ENCODE assay signal across 9 mouse cellular contexts in the genomic region with DNA sequence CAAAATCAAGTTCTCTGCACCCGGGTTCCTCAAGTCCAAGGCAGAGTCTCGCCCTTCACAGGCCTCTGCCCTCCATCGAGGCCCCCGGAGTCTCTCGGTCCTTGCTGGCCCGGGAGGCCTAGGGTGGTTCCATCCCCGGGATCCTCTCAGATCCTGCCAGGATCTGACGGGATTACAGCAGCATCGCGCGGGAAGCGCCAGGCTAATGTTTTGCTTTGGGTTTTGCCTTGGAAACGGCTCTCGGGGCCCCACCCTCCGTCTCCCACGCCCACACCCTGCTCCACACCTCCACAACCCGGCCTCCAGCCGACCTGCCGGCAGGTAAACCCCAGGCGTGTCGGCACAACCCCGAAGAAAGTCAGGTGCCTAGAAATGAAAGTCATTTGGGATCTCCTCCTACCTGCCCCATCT. TPM values are rescaled to one million over a fixed set of nuclear protein-coding genes. Genes with fewer than 3 reads are reported as not detected.
DNase-seq lines count a peak whose midpoint lies in the region; ATAC-seq and TF ChIP-seq lines count a peak whose summit lies in the region.
"Had no signal": no experiment of that assay in that cellular context is flagged by ENCODE, and none has a peak within 500 bp of the region (broad histone marks: within the 10 kb centered on the region; RNA-seq: fewer than 3 reads in every experiment).

No protein-coding gene starts in this region.

- under 1% methylated on average over 22 of the region's 22 CpGs for WGBS in intestine, embryonic 14.5 days
- 2% methylated on average over 22 of the region's 22 CpGs for WGBS in liver, postnatal 0 days (ENCODE audit: insufficient replicate concordance)
- WGBS in neural tube, embryonic 15.5 days = 1% methylated on average over 22 of the region's 22 CpGs

- TF ChIP-seq CTCF in C2C12 (IDR thresholded peaks at IDR 0.05; ENCODE audit: control insufficient read depth, insufficient read depth, insufficient read length) = no peak
- TF ChIP-seq CTCF in liver, postnatal 0 days (IDR thresholded peaks at IDR 0.05; ENCODE audit: low read depth) = no peak

- no peak overlapping the region for H3K4me3 ChIP-seq in C2C12 (ENCODE audit: insufficient read depth, poor library complexity, severe bottlenecking)
- peak overlapping the region; percentile 60 for H3K4me3 ChIP-seq in intestine, embryonic 14.5 days (ENCODE audit: low read depth, low read length)
- peak overlapping the region; percentile 73 for H3K4me3 ChIP-seq in liver, postnatal 0 days (ENCODE audit: low read depth, low read length)
- H3K4me3 ChIP-seq in neural tube, embryonic 15.5 days (replicated peaks) = peak overlapping the region; percentile 45; the same call in 1 of the 2 replicates

- no peaks in the 10 kb centered on the region for H3K9me3 ChIP-seq in intestine, embryonic 14.5 days (ENCODE audit: control insufficient read depth, low read length)
- H3K9me3 ChIP-seq in liver, postnatal 0 days (ENCODE audit: low read length) = no peaks in the 10 kb centered on the region
- H3K9me3 ChIP-seq in neural tube, embryonic 15.5 days (replicated peaks) = no peaks in the 10 kb centered on the region

- no peaks in the 10 kb centered on the region for H3K79me2 ChIP-seq in C2C12 (ENCODE audit: control insufficient read depth, insufficient read depth)

- H3K27me3 ChIP-seq in C2C12 (ENCODE audit: control insufficient read depth, insufficient read depth, insufficient read length) = peaks cover 32% of the 10 kb centered on the region
- H3K27me3 ChIP-seq in intestine, embryonic 14.5 days (replicated peaks; ENCODE audit: control insufficient read depth, insufficient read depth, low read length) = peaks cover 54% of the 10 kb centered on the region
- H3K27me3 ChIP-seq in liver, postnatal 0 days (ENCODE audit: insufficient read depth, low read length) = peaks cover 74% of the 10 kb centered on the region
- peaks cover 89% of the 10 kb centered on the region for H3K27me3 ChIP-seq in neural tube, embryonic 15.5 days (replicated peaks)

- TF ChIP-seq EP300 in liver, postnatal 0 days (IDR thresholded peaks at IDR 0.05; ENCODE audit: low read depth) = no peak

- H3K36me3 ChIP-seq in C2C12 (ENCODE audit: control insufficient read depth, insufficient read depth) = no peaks in the 10 kb centered on the region
- no peaks in the 10 kb centered on the region for H3K36me3 ChIP-seq in intestine, embryonic 14.5 days (ENCODE audit: control insufficient read depth, insufficient read depth, low read length)
- no peaks in the 10 kb centered on the region for H3K36me3 ChIP-seq in liver, postnatal 0 days (replicated peaks; ENCODE audit: insufficient read depth, low read length)
- no peaks in the 10 kb centered on the region for H3K36me3 ChIP-seq in neural tube, embryonic 15.5 days

- intact Hi-C loops in gastrocnemius, postnatal 36 days (cut with DNase I) = no loop called here

- peak overlapping the region; percentile 22 for H3ac ChIP-seq in C2C12 (ENCODE audit: control insufficient read depth, insufficient read length, low read depth)

- ATAC-seq in intestine, embryonic 14.5 days (replicated peaks; ENCODE audit: low FRiP score, low TSS enrichment, low read depth) = 0 out of 2 replicates have a peak, but pooled peaks have one; percentile 6
- ATAC-seq in liver, postnatal 0 days = no peak
- no peak for ATAC-seq in neural tube, embryonic 15.5 days (ENCODE audit: low FRiP score)

- H3K79me3 ChIP-seq in C2C12 (ENCODE audit: low read depth) = no peaks in the 10 kb centered on the region

- H3K4me2 ChIP-seq in intestine, embryonic 14.5 days (ENCODE audit: low read length) = peak overlapping the region; percentile 95
- peak overlapping the region; percentile 98 for H3K4me2 ChIP-seq in liver, postnatal 0 days (ENCODE audit: low read depth, low read length)
- H3K4me2 ChIP-seq in neural tube, embryonic 15.5 days = peak overlapping the region; percentile 99

- H3K9ac ChIP-seq in intestine, embryonic 14.5 days (ENCODE audit: low read length) = no peak overlapping the region
- H3K9ac ChIP-seq in liver, postnatal 0 days (replicated peaks) = peak overlapping the region; percentile 30; the same call in 1 of the 2 replicates
- peak overlapping the region; percentile 10; the same call in 1 of the 2 replicates for H3K9ac ChIP-seq in neural tube, embryonic 15.5 days (replicated peaks)

- H3K4me1 ChIP-seq in intestine, embryonic 14.5 days (replicated peaks; ENCODE audit: control insufficient read depth, insufficient read depth, low read length) = peaks cover 28% of the 10 kb centered on the region
- peaks cover 35% of the 10 kb centered on the region for H3K4me1 ChIP-seq in liver, postnatal 0 days (ENCODE audit: insufficient read depth)
- H3K4me1 ChIP-seq in neural tube, embryonic 15.5 days = peaks cover 45% of the 10 kb centered on the region

- DNase-seq in adrenal gland, postnatal 10 days = peak; percentile 31
- peak; percentile 15 to 29 for DNase-seq in gastrocnemius, postnatal 36 days
- DNase-seq in intestine, embryonic 14.5 days (ENCODE audit: low spot score) = peak; percentile 76
- DNase-seq in liver, postnatal 0 days = peak; percentile 42
- DNase-seq in left cerebral cortex, adult 8-10 months (ENCODE audit: low spot score in 2 of 2) = no peak
- no peak for DNase-seq in c-Kit-positive CD71-positive TER-119-positive erythroid progenitor cells, embryonic 14.5 days (ENCODE audit: low spot score)

- H3K27ac ChIP-seq in intestine, embryonic 14.5 days (ENCODE audit: low read depth) = no peak overlapping the region
- H3K27ac ChIP-seq in liver, postnatal 0 days (ENCODE audit: low read depth) = no peak overlapping the region
- no peak overlapping the region for H3K27ac ChIP-seq in neural tube, embryonic 15.5 days (replicated peaks)

TF ChIP-seq in C2C12, 6 proteins besides CTCF, POLR2A, EP300 and RAD21:
- TF ChIP-seq MYOD1 (IDR thresholded peaks at IDR 0.05; ENCODE audit: control insufficient read depth, insufficient read length, low read depth) (no peak), FOSL1 (IDR thresholded peaks at IDR 0.05; ENCODE audit: insufficient read depth, low read length, poor library complexity, severe bottlenecking) (no peak)

RNA-seq across cellular contexts. Expression of a gene that starts 20.2 kb away (rescaled TPM):
- polyA plus RNA-seq in C2C12 (2012; fragmentation: generic; extraction: Trizol) = not detected
- total RNA-seq in adrenal gland, postnatal 10 days (2021) = not detected
- not detected for total RNA-seq in gastrocnemius, postnatal 36 days (2021)
- not detected in 2 replicates for polyA plus RNA-seq in intestine, embryonic 14.5 days (2014; fragmentation: Nextera tagmentation; extraction: Ambion mirVana)
- polyA plus RNA-seq in liver, postnatal 0 days (2015; fragmentation: Nextera tagmentation; extraction: Ambion mirVana) = not detected in 2 replicates
- not detected in 2 replicates for polyA plus RNA-seq in neural tube, embryonic 15.5 days (2015; fragmentation: Nextera tagmentation; extraction: Ambion mirVana)
- not detected for total RNA-seq in left cerebral cortex, adult 8-10 months (2022)
- total RNA-seq: adrenal gland, postnatal 36 days had no signal

RNA-seq across cellular contexts. Expression of a gene that starts 33.0 kb away (rescaled TPM):
- 1.4 TPM for polyA plus RNA-seq in C2C12 (2012; fragmentation: generic; extraction: Trizol)
- 1 to 10 TPM; 1.2 to 5.4 TPM for total RNA-seq in adrenal gland, postnatal 10 days (2021)
- total RNA-seq in gastrocnemius, postnatal 36 days (2021) = 10 to 100 TPM; 11.9 to 18.8 TPM
- polyA plus RNA-seq in intestine, embryonic 14.5 days (2014; fragmentation: Nextera tagmentation; extraction: Ambion mirVana) = 4.4 and 4.9 TPM in 2 replicates
- polyA plus RNA-seq in liver, postnatal 0 days (2015; fragmentation: Nextera tagmentation; extraction: Ambion mirVana) = 1.00 and 1.3 TPM in 2 replicates
- 1.8 and 1.9 TPM in 2 replicates for polyA plus RNA-seq in neural tube, embryonic 15.5 days (2015; fragmentation: Nextera tagmentation; extraction: Ambion mirVana)
- total RNA-seq in left cerebral cortex, adult 8-10 months (2022) = 1 to 10 TPM; 1.0 to 4.6 (median 2.5) TPM

Comparison
In these comparisons a context has a peak if more than half of its experiments do, and no peak if none do; other contexts are left out.
1. DNase-seq: peak in adrenal gland, postnatal 10 days (single experiment), gastrocnemius, postnatal 36 days (2 of 2), intestine, embryonic 14.5 days (single experiment) and liver, postnatal 0 days (single experiment); none in left cerebral cortex, adult 8-10 months (0 of 2) and c-Kit-positive CD71-positive TER-119-positive erythroid progenitor cells, embryonic 14.5 days (single experiment).
2. Peak in every context shown above with its lines, with median percentiles within 50 percentile points of each other: H3K4me2 ChIP-seq.